Mouse (Mus musculus): ENCODE results near the gene Prr14l. TPM values are rescaled to one million over a fixed set of nuclear protein-coding genes. Genes with fewer than 3 reads are reported as not detected.
"Not testable (repeated sequence)": the region's sequence is repeated elsewhere in the genome, so short reads cannot be mapped to it uniquely, and the experiment has no call there.

Gene Prr14l
- total and polyA plus RNA-seq, 3 experiments = 37.0 to 135 (median 39.9) TPM

- Histone ChIP-seq H3K9me3 (replicated peaks; ENCODE audit: insufficient read depth, low read length) (no peaks in the 10 kb centered on the region), H3K79me2 (ENCODE audit: control insufficient read depth, insufficient read depth, low read length, poor library complexity) (peaks cover 2% of the 10 kb centered on the region; the same call in 1 of the 2 replicates), H3K4me1 (ENCODE audit: control insufficient read depth in 1 of 2, insufficient read depth in 2 of 2, low read length in 2 of 2) (no peaks in the 10 kb centered on the region), H3K27ac (ENCODE audit: control insufficient read depth, low read depth, low read length) (no peak overlapping the region), H3K36me3 (ENCODE audit: control insufficient read depth in 1 of 2, insufficient read depth in 2 of 2, low read length in 2 of 2) (peaks cover 0 to 59% of the 10 kb centered on the region in 2 experiments; a peak in 3 of 4 replicates), H3K9ac (ENCODE audit: control insufficient read depth, low read depth, low read length, poor library complexity, severe bottlenecking) (no peak overlapping the region), H3K4me3 (ENCODE audit: control insufficient read depth in 1 of 2, insufficient read depth in 1 of 2, low read depth in 2 of 2, low read length in 2 of 2) (no peak overlapping the region), H3K27me3 (ENCODE audit: control insufficient read depth in 1 of 2, insufficient read depth in 2 of 2, low read length in 2 of 2) (no peaks in the 10 kb centered on the region)
- DNase-seq (ENCODE audit: low read depth, low spot score) = no peak
- peak; percentile 90 for TF ChIP-seq RCOR1 (IDR thresholded peaks at IDR 0.05; ENCODE audit: low read depth, low read length)
- no peak for TF ChIP-seq MYC (IDR thresholded peaks at IDR 0.05; ENCODE audit: low read depth, low read length)
- no peak for TF ChIP-seq NRF1 (IDR thresholded peaks at IDR 0.05; ENCODE audit: insufficient read depth, low read depth, low read length, poor library complexity, severe bottlenecking)
- peak; percentile 53 for TF ChIP-seq GATA1 (IDR thresholded peaks at IDR 0.05; ENCODE audit: low read depth, low read length)
- no peak for TF ChIP-seq MYB (IDR thresholded peaks at IDR 0.05; ENCODE audit: low read depth, low read length)
- TF ChIP-seq TAL1 (IDR thresholded peaks at IDR 0.05; ENCODE audit: low read length) = peak; percentile 41
- no peak for TF ChIP-seq RAD21 (IDR thresholded peaks at IDR 0.05; ENCODE audit: low read depth, low read length)
- TF ChIP-seq EP300 (IDR thresholded peaks at IDR 0.05; ENCODE audit: low read depth in 1 of 2, low read length in 2 of 2) = peak in 1 of 2 experiments; percentile 30; a peak in 1 of 4 replicates
- no peak for TF ChIP-seq MAFK (IDR thresholded peaks at IDR 0.05; ENCODE audit: borderline replicate concordance, low read depth, low read length)
- TF ChIP-seq SMC3 (IDR thresholded peaks at IDR 0.05; ENCODE audit: low read depth, low read length) = no peak
- TF ChIP-seq ETS1 (IDR thresholded peaks at IDR 0.05; ENCODE audit: low read depth, low read length) = no peak
- TF ChIP-seq CHD2 (IDR thresholded peaks at IDR 0.05; ENCODE audit: low read length) = no peak
- 0 out of 2 replicates have a peak, but pooled peaks have one; percentile 12 for TF ChIP-seq TCF12 (IDR thresholded peaks at IDR 0.05; ENCODE audit: low read depth, low read length)
- TF ChIP-seq CHD1 (IDR thresholded peaks at IDR 0.05; ENCODE audit: low read depth, low read length) = no peak
These were observed 19.6 kb downstream of the Prr14l start for GRCm38 (mm10) chr5:32834497-32834896.

DNA sequence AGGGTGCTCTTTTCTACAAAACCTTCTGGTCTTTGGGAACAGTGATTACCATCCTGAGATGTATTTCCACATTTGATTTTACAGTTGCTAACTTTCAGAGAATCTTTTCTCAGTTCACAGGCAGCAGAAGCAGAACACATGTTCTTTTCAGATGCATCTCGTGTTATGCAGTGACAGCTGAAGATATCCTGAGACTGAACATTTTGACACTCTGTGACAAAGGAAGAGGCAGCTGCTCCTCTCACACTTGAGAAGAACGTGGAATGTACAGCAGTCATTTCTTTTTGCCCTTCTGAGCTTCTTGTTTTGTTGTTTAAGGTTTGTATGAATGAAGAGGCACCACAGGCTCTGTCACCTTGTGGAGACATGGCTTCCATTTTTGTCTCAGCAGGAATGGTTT is 24.0 kb downstream of the Prr14l start:
- Histone ChIP-seq H3K4me3 (ENCODE audit: control insufficient read depth in 1 of 2, insufficient read depth in 1 of 2, low read depth in 2 of 2, low read length in 2 of 2) (no peak overlapping the region), H3K36me3 (ENCODE audit: control insufficient read depth in 1 of 2, insufficient read depth in 2 of 2, low read length in 2 of 2) (peaks cover 0 to 54% of the 10 kb centered on the region in 2 experiments; a peak in 3 of 4 replicates), H3K79me2 (ENCODE audit: control insufficient read depth, insufficient read depth, low read length, poor library complexity) (peaks cover 5% of the 10 kb centered on the region), H3K27ac (ENCODE audit: control insufficient read depth, low read depth, low read length) (no peak overlapping the region), H3K9ac (ENCODE audit: control insufficient read depth, low read depth, low read length, poor library complexity, severe bottlenecking) (no peak overlapping the region), H3K9me3 (replicated peaks; ENCODE audit: insufficient read depth, low read length) (no peaks in the 10 kb centered on the region), H3K4me1 (ENCODE audit: control insufficient read depth in 1 of 2, insufficient read depth in 2 of 2, low read length in 2 of 2) (no peaks in the 10 kb centered on the region), H3K27me3 (ENCODE audit: control insufficient read depth in 1 of 2, insufficient read depth in 2 of 2, low read length in 2 of 2) (no peaks in the 10 kb centered on the region)
- no peak for DNase-seq (ENCODE audit: low read depth, low spot score)
- TF ChIP-seq BHLHE40 (IDR thresholded peaks at IDR 0.05; ENCODE audit: borderline replicate concordance, low read depth, low read length) (no peak), MYB (IDR thresholded peaks at IDR 0.05; ENCODE audit: low read depth, low read length) (no peak), HCFC1 (IDR thresholded peaks at IDR 0.05; ENCODE audit: low read depth, low read length) (no peak), NRF1 (IDR thresholded peaks at IDR 0.05; ENCODE audit: insufficient read depth, low read depth, low read length, poor library complexity, severe bottlenecking) (no peak), ZKSCAN1 (IDR thresholded peaks at IDR 0.05; ENCODE audit: low read depth, low read length) (no peak), CHD1 (IDR thresholded peaks at IDR 0.05; ENCODE audit: low read depth, low read length) (no peak), MAZ (IDR thresholded peaks at IDR 0.05; ENCODE audit: low read depth, low read length) (no peak), TCF12 (IDR thresholded peaks at IDR 0.05; ENCODE audit: low read depth, low read length) (no peak), EP300 (IDR thresholded peaks at IDR 0.05; ENCODE audit: low read depth in 1 of 2, low read length in 2 of 2) (no peak), JUND (IDR thresholded peaks at IDR 0.05; ENCODE audit: low read depth, low read length) (no peak), RAD21 (IDR thresholded peaks at IDR 0.05; ENCODE audit: low read depth, low read length) (no peak), ZC3H11A (IDR thresholded peaks at IDR 0.05; ENCODE audit: low read depth, low read length) (no peak), SMC3 (IDR thresholded peaks at IDR 0.05; ENCODE audit: low read depth, low read length) (no peak), SIN3A (IDR thresholded peaks at IDR 0.05; ENCODE audit: low read length) (no peak), MYC (IDR thresholded peaks at IDR 0.05; ENCODE audit: low read depth, low read length) (no peak), KAT2A (conservative IDR thresholded peaks at IDR 0.05; ENCODE audit: low read depth, low read length) (no peak), MAFK (IDR thresholded peaks at IDR 0.05; ENCODE audit: borderline replicate concordance, low read depth, low read length) (no peak), TBP (IDR thresholded peaks at IDR 0.05; ENCODE audit: low read depth, low read length) (no peak), USF1 (IDR thresholded peaks at IDR 0.05; ENCODE audit: low read depth, low read length) (no peak), GABPA (IDR thresholded peaks at IDR 0.05; ENCODE audit: low read depth, low read length) (no peak)

DNA sequence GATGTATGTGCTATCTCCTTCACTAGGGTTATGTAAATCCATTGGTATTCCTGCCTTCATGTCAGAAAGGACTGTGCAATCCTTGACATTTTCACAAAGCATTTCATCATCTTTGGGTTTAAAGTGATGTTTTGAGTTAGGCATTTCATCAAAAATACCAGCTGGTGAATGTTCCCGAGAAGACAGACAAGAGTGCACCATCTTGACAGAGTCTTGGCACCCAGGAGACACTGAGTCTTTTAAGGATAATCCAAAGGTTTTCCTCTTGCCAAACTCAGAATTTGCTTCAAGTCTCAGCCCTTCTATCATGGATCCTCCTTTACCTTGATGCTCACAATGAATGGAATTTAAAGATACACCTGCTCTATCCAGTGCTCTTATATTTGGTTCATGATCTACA is 25.3 kb downstream of the Prr14l start:
- not testable (repeated sequence) for H3K9ac ChIP-seq (ENCODE audit: control insufficient read depth, low read depth, low read length, poor library complexity, severe bottlenecking); DNase-seq (ENCODE audit: low read depth, low spot score); H3K27ac ChIP-seq (ENCODE audit: control insufficient read depth, low read depth, low read length); H3K4me1 ChIP-seq (ENCODE audit: control insufficient read depth in 1 of 2, insufficient read depth in 2 of 2, low read length in 2 of 2); H3K4me3 ChIP-seq (ENCODE audit: control insufficient read depth in 1 of 2, insufficient read depth in 1 of 2, low read depth in 2 of 2, low read length in 2 of 2); H3K9me3 ChIP-seq (replicated peaks; ENCODE audit: insufficient read depth, low read length); H3K27me3 ChIP-seq (ENCODE audit: control insufficient read depth in 1 of 2, insufficient read depth in 2 of 2, low read length in 2 of 2); H3K79me2 ChIP-seq (ENCODE audit: control insufficient read depth, insufficient read depth, low read length, poor library complexity)
- H3K36me3 ChIP-seq (ENCODE audit: control insufficient read depth in 1 of 2, insufficient read depth in 2 of 2, low read length in 2 of 2) = peaks cover 0 to 52% of the 10 kb centered on the region in 2 experiments; a peak in 2 of 4 replicates
